Mouse (Mus musculus): Measurements from ENCODE around the gene Wsb1. TPM values are rescaled to one million over a fixed set of nuclear protein-coding genes. Genes with fewer than 3 reads are reported as not detected.
A peak's percentile ranks its signal among the peaks of the same experiment; 100 is the strongest.

Gene Wsb1
- polyA plus RNA-seq, 1 experiment from 2014 or later, result 233 TPM

GRCm38 (mm10) chr11:79225371-79226155 is 28.9 kb downstream of the Wsb1 start:
- Histone ChIP-seq H3K27me3 (no peaks in the 10 kb centered on the region), H3K9me3 (replicated peaks) (no peaks in the 10 kb centered on the region), H3K4me3 (replicated peaks) (no peak overlapping the region), H3K4me2 (replicated peaks) (no peak overlapping the region), H3K27ac (replicated peaks) (peak overlapping the region; percentile 52; the same call in 1 of the 2 replicates), H3K4me1 (peaks cover 21% of the 10 kb centered on the region), H3K36me3 (no peaks in the 10 kb centered on the region), H3K9ac (no peak overlapping the region)
- ATAC-seq (ENCODE audit: insufficient number of reproducible peaks, low FRiP score, low TSS enrichment, low read depth), result no peak
- 65% methylated on average over 8 of the region's 8 CpGs for WGBS

- Histone ChIP-seq H3K36me3 (no peaks in the 10 kb centered on the region), H3K27me3 (no peaks in the 10 kb centered on the region), H3K4me1 (peaks cover 17% of the 10 kb centered on the region), H3K4me2 (replicated peaks) (no peak overlapping the region; the same call in 1 of the 2 replicates), H3K9ac (no peak overlapping the region), H3K27ac (replicated peaks) (peak overlapping the region; percentile 52), H3K9me3 (replicated peaks) (no peaks in the 10 kb centered on the region), H3K4me3 (replicated peaks) (no peak overlapping the region)
- 34% methylated on average over 18 of the region's 18 CpGs for whole genome bisulfite sequencing
- peak; percentile 74 for ATAC-seq (ENCODE audit: insufficient number of reproducible peaks, low FRiP score, low TSS enrichment, low read depth)
Measured at GRCm38 (mm10) chr11:79224562-79225280, 29.8 kb downstream of the Wsb1 start.

GRCm38 (mm10) chr11:79223420-79223819 is 31.1 kb downstream of the Wsb1 start:
- peaks cover 17% of the 10 kb centered on the region for H3K4me1 ChIP-seq
- no peaks in the 10 kb centered on the region for H3K36me3 ChIP-seq
- H3K27ac ChIP-seq (replicated peaks), result no peak overlapping the region
- no peaks in the 10 kb centered on the region for H3K9me3 ChIP-seq (replicated peaks)
- no peaks in the 10 kb centered on the region for H3K27me3 ChIP-seq
- no peak overlapping the region for H3K4me2 ChIP-seq (replicated peaks)
- no peak for ATAC-seq (ENCODE audit: insufficient number of reproducible peaks, low FRiP score, low TSS enrichment, low read depth)
- H3K9ac ChIP-seq, result no peak overlapping the region
- 90% methylated on average over 6 of the region's 6 CpGs for WGBS
- no peak overlapping the region for H3K4me3 ChIP-seq (replicated peaks)

GRCm38 (mm10) chr11:79222661-79223060 is 31.8 kb downstream of the Wsb1 start:
- H3K27me3 ChIP-seq, result no peaks in the 10 kb centered on the region
- no peaks in the 10 kb centered on the region for H3K9me3 ChIP-seq (replicated peaks)
- H3K4me1 ChIP-seq, result peaks cover 17% of the 10 kb centered on the region
- H3K4me2 ChIP-seq (replicated peaks), result no peak overlapping the region
- WGBS, result 86% methylated on average over 6 of the region's 6 CpGs
- ATAC-seq (ENCODE audit: insufficient number of reproducible peaks, low FRiP score, low TSS enrichment, low read depth), result no peak
- no peak overlapping the region for H3K4me3 ChIP-seq (replicated peaks)
- H3K27ac ChIP-seq (replicated peaks), result no peak overlapping the region
- H3K36me3 ChIP-seq, result no peaks in the 10 kb centered on the region
- no peak overlapping the region for H3K9ac ChIP-seq

- no peak overlapping the region for H3K4me2 ChIP-seq (replicated peaks)
- H3K4me3 ChIP-seq (replicated peaks), result no peak overlapping the region
- H3K9me3 ChIP-seq (replicated peaks), result no peaks in the 10 kb centered on the region
- H3K27me3 ChIP-seq, result no peaks in the 10 kb centered on the region
- H3K9ac ChIP-seq, result no peak overlapping the region
- WGBS, result 68% methylated on average over 5 of the region's 5 CpGs
- H3K36me3 ChIP-seq, result no peaks in the 10 kb centered on the region
- no peak overlapping the region for H3K27ac ChIP-seq (replicated peaks)
- peaks cover 17% of the 10 kb centered on the region for H3K4me1 ChIP-seq
- ATAC-seq (ENCODE audit: insufficient number of reproducible peaks, low FRiP score, low TSS enrichment, low read depth), result no peak
Measured at GRCm38 (mm10) chr11:79221641-79222040, 32.8 kb downstream of the Wsb1 start.

- Histone ChIP-seq H3K27ac (replicated peaks) (no peak overlapping the region), H3K36me3 (no peaks in the 10 kb centered on the region), H3K4me3 (replicated peaks) (no peak overlapping the region), H3K27me3 (no peaks in the 10 kb centered on the region), H3K4me2 (replicated peaks) (no peak overlapping the region), H3K4me1 (peaks cover 4% of the 10 kb centered on the region), H3K9me3 (replicated peaks) (no peaks in the 10 kb centered on the region), H3K9ac (no peak overlapping the region)
- ATAC-seq (ENCODE audit: insufficient number of reproducible peaks, low FRiP score, low TSS enrichment, low read depth), result no peak
- WGBS, result 57% methylated on average over 8 of the region's 8 CpGs
Measured at GRCm38 (mm10) chr11:79218936-79219626, 35.4 kb downstream of the Wsb1 start.

GRCm38 (mm10) chr11:79218061-79218460 is 36.4 kb downstream of the Wsb1 start:
- Histone ChIP-seq H3K36me3 (no peaks in the 10 kb centered on the region), H3K9ac (no peak overlapping the region), H3K27ac (replicated peaks) (no peak overlapping the region), H3K4me2 (replicated peaks) (no peak overlapping the region), H3K4me1 (peaks cover 4% of the 10 kb centered on the region), H3K27me3 (no peaks in the 10 kb centered on the region), H3K9me3 (replicated peaks) (no peaks in the 10 kb centered on the region), H3K4me3 (replicated peaks) (no peak overlapping the region)
- ATAC-seq (ENCODE audit: insufficient number of reproducible peaks, low FRiP score, low TSS enrichment, low read depth), result no peak
- 93% methylated on average over 1 of the region's 1 CpGs for WGBS

GRCm38 (mm10) chr11:79217133-79217532 is 37.3 kb downstream of the Wsb1 start:
- 64% methylated on average over 6 of the region's 6 CpGs for WGBS
- Histone ChIP-seq H3K36me3 (no peaks in the 10 kb centered on the region), H3K4me2 (replicated peaks) (no peak overlapping the region), H3K9me3 (replicated peaks) (no peaks in the 10 kb centered on the region), H3K27ac (replicated peaks) (no peak overlapping the region), H3K27me3 (no peaks in the 10 kb centered on the region), H3K4me1 (peaks cover 4% of the 10 kb centered on the region), H3K4me3 (replicated peaks) (no peak overlapping the region), H3K9ac (no peak overlapping the region)
- no peak for ATAC-seq (ENCODE audit: insufficient number of reproducible peaks, low FRiP score, low TSS enrichment, low read depth)

- 62% methylated on average over 2 of the region's 2 CpGs for WGBS
- Histone ChIP-seq H3K4me3 (replicated peaks) (no peak overlapping the region), H3K27me3 (no peaks in the 10 kb centered on the region), H3K9me3 (replicated peaks) (no peaks in the 10 kb centered on the region), H3K27ac (replicated peaks) (no peak overlapping the region), H3K9ac (no peak overlapping the region), H3K4me1 (peaks cover 4% of the 10 kb centered on the region), H3K4me2 (replicated peaks) (no peak overlapping the region), H3K36me3 (no peaks in the 10 kb centered on the region)
- ATAC-seq (ENCODE audit: insufficient number of reproducible peaks, low FRiP score, low TSS enrichment, low read depth), result no peak
Measured at GRCm38 (mm10) chr11:79215539-79215938, 38.9 kb downstream of the Wsb1 start.

- H3K36me3 ChIP-seq, result no peaks in the 10 kb centered on the region
- H3K9me3 ChIP-seq (replicated peaks), result no peaks in the 10 kb centered on the region
- no peaks in the 10 kb centered on the region for H3K27me3 ChIP-seq
- no peak overlapping the region for H3K27ac ChIP-seq (replicated peaks)
- H3K4me1 ChIP-seq, result peaks cover 4% of the 10 kb centered on the region
- no peak overlapping the region for H3K4me3 ChIP-seq (replicated peaks)
- 10% methylated on average over 14 of the region's 14 CpGs for WGBS
- peak; percentile 84 for ATAC-seq (ENCODE audit: insufficient number of reproducible peaks, low FRiP score, low TSS enrichment, low read depth)
- H3K9ac ChIP-seq, result no peak overlapping the region
- no peak overlapping the region for H3K4me2 ChIP-seq (replicated peaks)
Measured at GRCm38 (mm10) chr11:79214015-79214418, 40.5 kb downstream of the Wsb1 start.

GRCm38 (mm10) chr11:79209882-79210471 is 44.5 kb downstream of the Wsb1 start:
- H3K9me3 ChIP-seq (replicated peaks), result no peaks in the 10 kb centered on the region
- no peak overlapping the region for H3K9ac ChIP-seq
- peaks cover 4% of the 10 kb centered on the region for H3K4me1 ChIP-seq
- H3K27me3 ChIP-seq, result no peaks in the 10 kb centered on the region
- no peak for ATAC-seq (ENCODE audit: insufficient number of reproducible peaks, low FRiP score, low TSS enrichment, low read depth)
- 79% methylated on average over 5 of the region's 5 CpGs for WGBS
- H3K4me3 ChIP-seq (replicated peaks), result no peak overlapping the region
- no peak overlapping the region for H3K4me2 ChIP-seq (replicated peaks)
- no peaks in the 10 kb centered on the region for H3K36me3 ChIP-seq
- no peak overlapping the region for H3K27ac ChIP-seq (replicated peaks)

All from embryonic facial prominence, embryonic 15.5 days (tissue).